Mouse (Mus musculus): ENCODE measurements around the gene Pax5.

Gene Pax5

GRCm38 (mm10) chr4:44705967-44706366 lies 4.3 kb downstream of the Pax5 start:
- DNase-seq (ENCODE audit: low read depth, low spot score): no peak

- DNase-seq (ENCODE audit: low read depth, low spot score): no peak
Measured at GRCm38 (mm10) chr4:44705151-44705550, 5.1 kb downstream of the Pax5 start.

GRCm38 (mm10) chr4:44704369-44704745 lies 5.9 kb downstream of the Pax5 start:
- DNase-seq (ENCODE audit: low read depth, low spot score): peak; percentile 82

GRCm38 (mm10) chr4:44703686-44704368 lies 6.5 kb downstream of the Pax5 start:
- DNase-seq (ENCODE audit: low read depth, low spot score): no peak

- DNase-seq (ENCODE audit: low read depth, low spot score): no peak
Measured at GRCm38 (mm10) chr4:44702891-44703685, 7.2 kb downstream of the Pax5 start.

- DNase-seq (ENCODE audit: low read depth, low spot score): no peak
Measured at GRCm38 (mm10) chr4:44702011-44702527, 8.2 kb downstream of the Pax5 start.

- no peak for DNase-seq (ENCODE audit: low read depth, low spot score)
Measured at GRCm38 (mm10) chr4:44701513-44701912, 8.8 kb downstream of the Pax5 start.

- DNase-seq (ENCODE audit: low read depth, low spot score): no peak
Measured at GRCm38 (mm10) chr4:44696676-44697075, 13.6 kb downstream of the Pax5 start.

- DNase-seq (ENCODE audit: low read depth, low spot score): no peak
Measured at GRCm38 (mm10) chr4:44694369-44694768, 15.9 kb downstream of the Pax5 start.

GRCm38 (mm10) chr4:44685582-44685981 lies 24.7 kb downstream of the Pax5 start:
- DNase-seq (ENCODE audit: low read depth, low spot score): no peak

GRCm38 (mm10) chr4:44680242-44680897 lies 29.9 kb downstream of the Pax5 start:
- DNase-seq (ENCODE audit: low read depth, low spot score): no peak

GRCm38 (mm10) chr4:44678641-44679040 lies 31.6 kb downstream of the Pax5 start:
- DNase-seq (ENCODE audit: low read depth, low spot score): no peak

- no peak for DNase-seq (ENCODE audit: low read depth, low spot score)
Measured at GRCm38 (mm10) chr4:44678026-44678425, 32.3 kb downstream of the Pax5 start.

GRCm38 (mm10) chr4:44674973-44675372 lies 35.3 kb downstream of the Pax5 start:
- DNase-seq (ENCODE audit: low read depth, low spot score): no peak

- DNase-seq (ENCODE audit: low read depth, low spot score): no peak
Measured at GRCm38 (mm10) chr4:44673726-44674125, 36.6 kb downstream of the Pax5 start.

- DNase-seq (ENCODE audit: low read depth, low spot score): no peak
Measured at GRCm38 (mm10) chr4:44672216-44672937, 37.9 kb downstream of the Pax5 start.

- DNase-seq (ENCODE audit: low read depth, low spot score): no peak
Measured at GRCm38 (mm10) chr4:44671486-44671885, 38.8 kb downstream of the Pax5 start.

- DNase-seq (ENCODE audit: low read depth, low spot score): no peak
Measured at GRCm38 (mm10) chr4:44671035-44671434, 39.3 kb downstream of the Pax5 start.

- DNase-seq (ENCODE audit: low read depth, low spot score): no peak
Measured at GRCm38 (mm10) chr4:44670380-44670779, 39.9 kb downstream of the Pax5 start.

GRCm38 (mm10) chr4:44669485-44670181 lies 40.7 kb downstream of the Pax5 start:
- DNase-seq (ENCODE audit: low read depth, low spot score): no peak

- no peak for DNase-seq (ENCODE audit: low read depth, low spot score)
Measured at GRCm38 (mm10) chr4:44668574-44668973, 41.7 kb downstream of the Pax5 start.

Measured in WW6 (cell line).